Mouse (Mus musculus): ENCODE results near the gene Msl1. TPM values are rescaled to one million over a fixed set of nuclear protein-coding genes. Genes with fewer than 3 reads are reported as not detected.
A peak's percentile ranks its signal among the peaks of the same experiment; 100 is the strongest.

The Msl1 gene
- polyA plus RNA-seq, 1 experiment from 2014 or later = 17.5 TPM

DNA sequence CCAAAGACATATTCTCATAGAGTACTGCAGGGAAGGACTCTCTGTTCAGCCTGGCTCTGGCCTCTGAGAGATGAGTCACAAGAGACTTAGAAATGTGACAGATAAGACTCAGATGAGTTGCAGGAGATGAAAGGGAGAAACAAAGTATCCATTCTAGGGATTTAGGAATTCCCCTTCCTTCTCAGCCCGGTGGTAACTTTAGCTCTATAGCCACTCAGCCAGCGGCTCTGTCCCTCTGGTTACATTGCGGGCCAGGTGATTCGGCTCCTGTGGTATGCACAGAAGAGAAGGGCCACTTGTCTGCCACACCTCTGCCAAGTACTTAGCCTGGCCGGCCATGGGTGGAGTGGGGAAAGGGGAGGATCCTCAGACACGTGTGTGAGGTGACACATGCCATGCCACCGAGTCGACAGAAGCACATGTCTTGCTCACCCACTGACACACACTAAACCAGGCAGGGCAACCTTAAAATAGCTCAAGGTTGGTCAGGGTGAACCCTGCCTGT lies 22.6 kb upstream of the Msl1 start:
- ATAC-seq (replicated peaks; ENCODE audit: low FRiP score, low TSS enrichment, low read depth) = no peak
- DNase-seq (ENCODE audit: low spot score) = peak; percentile 60
- H3K9ac ChIP-seq (ENCODE audit: low read length) = no peak overlapping the region
- H3K9me3 ChIP-seq (ENCODE audit: control insufficient read depth, low read length) = no peaks in the 10 kb centered on the region
- H3K27me3 ChIP-seq (replicated peaks; ENCODE audit: control insufficient read depth, insufficient read depth, low read length) = no peaks in the 10 kb centered on the region
- peak overlapping the region; percentile 6; the same call in 1 of the 2 replicates for H3K27ac ChIP-seq (ENCODE audit: low read depth)
- peaks cover 56% of the 10 kb centered on the region for H3K4me1 ChIP-seq (replicated peaks; ENCODE audit: control insufficient read depth, insufficient read depth, low read length)
- peaks cover 22% of the 10 kb centered on the region for H3K36me3 ChIP-seq (ENCODE audit: control insufficient read depth, insufficient read depth, low read length)
- WGBS = 45% methylated on average over 8 of the region's 8 CpGs
- peak overlapping the region; percentile 84 for H3K4me2 ChIP-seq (ENCODE audit: low read length)
- no peak overlapping the region for H3K4me3 ChIP-seq (ENCODE audit: low read depth, low read length)

DNA sequence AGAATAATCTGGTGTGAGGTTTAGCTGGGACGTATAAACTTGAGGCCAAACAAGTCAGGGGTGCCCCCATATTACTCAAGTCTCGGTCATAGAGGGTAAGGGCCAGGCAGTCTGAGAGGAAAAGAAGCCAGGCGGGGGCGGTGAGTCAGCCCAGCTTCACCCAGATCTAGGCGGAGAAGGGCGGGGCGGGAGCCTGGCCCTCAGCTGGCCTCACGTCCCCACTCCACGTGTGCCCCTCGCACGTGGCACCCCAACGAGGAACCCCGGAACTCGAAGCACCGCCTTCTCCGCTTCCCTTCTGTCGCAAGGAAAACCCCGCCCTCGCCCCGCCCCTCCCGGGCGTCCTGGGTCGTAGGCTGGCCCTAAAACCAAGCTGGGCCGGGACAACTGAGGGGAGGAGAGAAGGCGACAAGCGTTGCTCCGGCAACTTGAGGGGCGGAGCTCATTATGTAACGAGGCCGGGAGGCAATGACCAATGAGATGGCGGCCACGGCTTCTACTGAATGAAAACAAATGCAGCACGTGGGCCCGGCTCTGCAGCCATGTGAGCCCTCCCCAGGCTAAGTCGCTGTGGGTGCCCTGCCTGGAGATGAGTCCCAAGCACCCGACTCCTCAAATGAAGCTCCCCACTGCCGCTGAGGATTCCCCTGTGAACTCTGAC lies 21.6 kb upstream of the Msl1 start:
- H3K9ac ChIP-seq (ENCODE audit: low read length) = peak overlapping the region; percentile 16; the same call in 1 of the 2 replicates
- no peaks in the 10 kb centered on the region for H3K27me3 ChIP-seq (replicated peaks; ENCODE audit: control insufficient read depth, insufficient read depth, low read length)
- H3K4me1 ChIP-seq (replicated peaks; ENCODE audit: control insufficient read depth, insufficient read depth, low read length) = peaks cover 49% of the 10 kb centered on the region
- DNase-seq (ENCODE audit: low spot score) (peak; percentile 96), ATAC-seq (replicated peaks; ENCODE audit: low FRiP score, low TSS enrichment, low read depth) (peak; percentile 72)
- H3K4me2 ChIP-seq (ENCODE audit: low read length) = peak overlapping the region; percentile 84
- peak overlapping the region; percentile 35 for H3K4me3 ChIP-seq (ENCODE audit: low read depth, low read length)
- H3K9me3 ChIP-seq (ENCODE audit: control insufficient read depth, low read length) = no peaks in the 10 kb centered on the region
- WGBS = under 1% methylated on average over 34 of the region's 37 CpGs
- H3K27ac ChIP-seq (ENCODE audit: low read depth) = peak overlapping the region; percentile 6; the same call in 1 of the 2 replicates
- H3K36me3 ChIP-seq (ENCODE audit: control insufficient read depth, insufficient read depth, low read length) = peaks cover 18% of the 10 kb centered on the region

DNA sequence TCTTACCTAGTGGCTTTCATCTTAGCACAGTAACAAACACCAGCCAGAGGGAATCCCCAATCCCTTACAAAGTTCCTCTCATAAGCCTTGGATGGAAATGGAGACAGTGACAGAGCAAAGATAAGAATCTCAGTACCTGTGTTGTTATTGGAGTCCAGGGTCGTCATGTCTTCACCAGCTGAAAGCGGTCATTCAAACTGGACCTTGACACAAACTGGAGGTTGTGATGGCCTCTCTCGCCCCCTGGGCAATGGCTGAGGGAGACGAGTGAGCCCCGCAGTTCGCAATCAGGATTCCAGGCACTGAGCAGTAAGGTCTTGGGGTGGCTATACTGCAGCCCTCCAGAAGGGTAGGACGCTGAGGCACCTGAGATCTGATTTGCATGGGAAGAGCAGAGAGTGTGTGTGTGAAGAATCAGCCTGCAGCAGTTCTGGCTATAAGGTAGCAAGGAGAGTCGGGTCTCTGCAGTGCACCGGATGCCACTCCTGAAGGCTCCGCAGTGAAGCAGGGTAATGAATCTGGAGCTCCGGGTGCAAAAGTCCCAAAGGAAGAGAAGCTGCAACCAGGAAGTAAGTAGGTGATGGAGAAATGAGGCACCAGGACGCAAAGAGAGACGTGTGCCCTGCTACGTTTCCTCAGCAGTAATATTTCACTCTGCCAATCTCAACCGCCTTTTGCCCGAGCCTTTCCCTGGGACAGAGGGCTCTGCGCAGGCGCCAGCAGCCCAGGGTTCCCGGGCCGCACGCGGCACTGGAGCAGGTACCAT lies 20.6 kb upstream of the Msl1 start, which contains the start of gene Nr1d1:
Gene Nr1d1 (minus strand): TSS at position 752 of the 766 bp plus-strand sequence.
- H3K36me3 ChIP-seq (ENCODE audit: control insufficient read depth, insufficient read depth, low read length) = peaks cover 8% of the 10 kb centered on the region; the same call in 1 of the 2 replicates
- H3K27ac ChIP-seq (ENCODE audit: low read depth) = peak within 1 kb of the TSS; percentile 93
- no peaks in the 10 kb centered on the region for H3K9me3 ChIP-seq (ENCODE audit: control insufficient read depth, low read length)
- H3K9ac ChIP-seq (ENCODE audit: low read length) = peak within 1 kb of the TSS; percentile 39
- WGBS = 1% methylated on average over 22 of the region's 22 CpGs
- H3K4me1 ChIP-seq (replicated peaks; ENCODE audit: control insufficient read depth, insufficient read depth, low read length) = peaks cover 48% of the 10 kb centered on the region
- H3K4me2 ChIP-seq (ENCODE audit: low read length) = peak within 1 kb of the TSS; percentile 84
- peak within 1 kb of the TSS; percentile 35 for H3K4me3 ChIP-seq (ENCODE audit: low read depth, low read length)
- DNase-seq (ENCODE audit: low spot score) (no peak), ATAC-seq (replicated peaks; ENCODE audit: low FRiP score, low TSS enrichment, low read depth) (no peak)
- no peaks in the 10 kb centered on the region for H3K27me3 ChIP-seq (replicated peaks; ENCODE audit: control insufficient read depth, insufficient read depth, low read length)

DNA sequence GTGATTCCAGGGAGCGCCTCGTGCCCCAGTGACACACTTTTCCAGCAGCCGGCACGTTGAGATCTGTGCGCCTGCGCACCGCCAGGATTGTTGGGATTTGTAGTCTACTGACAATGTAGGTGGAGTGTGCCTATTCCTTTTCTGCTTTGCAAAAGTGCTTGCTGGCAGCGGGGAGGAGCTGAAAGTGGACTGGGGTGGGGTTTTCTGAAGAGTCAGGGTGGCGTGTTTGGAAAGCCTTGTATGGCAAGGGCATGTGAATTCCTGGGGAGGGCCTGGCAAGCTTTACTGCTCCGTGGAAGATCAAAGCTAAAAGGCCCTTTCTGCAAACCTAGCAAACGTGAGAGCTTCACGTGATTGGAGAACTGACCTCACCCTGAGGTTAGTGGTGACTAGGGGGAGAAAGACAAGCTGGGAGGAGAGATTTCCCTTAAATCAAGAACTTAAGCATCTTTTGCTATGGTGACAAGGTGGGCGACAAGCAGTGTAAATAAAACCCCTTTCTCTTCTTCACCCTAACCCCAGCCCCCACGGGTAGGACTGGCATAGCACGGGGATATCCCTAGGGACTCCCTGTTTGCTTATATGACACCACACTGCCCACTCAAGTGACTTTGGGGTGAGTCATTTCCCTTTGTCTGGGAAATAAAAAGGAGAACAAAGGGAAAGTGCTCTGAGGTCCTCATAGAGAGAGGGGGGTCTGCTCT lies 19.8 kb upstream of the Msl1 start:
- DNase-seq (ENCODE audit: low spot score) = peak; percentile 92
- Histone ChIP-seq H3K36me3 (ENCODE audit: control insufficient read depth, insufficient read depth, low read length) (peaks cover under 1% of the 10 kb centered on the region; the same call in 1 of the 2 replicates), H3K9ac (ENCODE audit: low read length) (peak overlapping the region; percentile 39), H3K27ac (ENCODE audit: low read depth) (peak overlapping the region; percentile 93), H3K4me1 (replicated peaks; ENCODE audit: control insufficient read depth, insufficient read depth, low read length) (peaks cover 48% of the 10 kb centered on the region), H3K4me2 (ENCODE audit: low read length) (peak overlapping the region; percentile 84), H3K27me3 (replicated peaks; ENCODE audit: control insufficient read depth, insufficient read depth, low read length) (no peaks in the 10 kb centered on the region), H3K9me3 (ENCODE audit: control insufficient read depth, low read length) (no peaks in the 10 kb centered on the region), H3K4me3 (ENCODE audit: low read depth, low read length) (peak overlapping the region; percentile 35)
- peak; percentile 69 for ATAC-seq (replicated peaks; ENCODE audit: low FRiP score, low TSS enrichment, low read depth)
- WGBS = 1% methylated on average over 15 of the region's 15 CpGs

DNA sequence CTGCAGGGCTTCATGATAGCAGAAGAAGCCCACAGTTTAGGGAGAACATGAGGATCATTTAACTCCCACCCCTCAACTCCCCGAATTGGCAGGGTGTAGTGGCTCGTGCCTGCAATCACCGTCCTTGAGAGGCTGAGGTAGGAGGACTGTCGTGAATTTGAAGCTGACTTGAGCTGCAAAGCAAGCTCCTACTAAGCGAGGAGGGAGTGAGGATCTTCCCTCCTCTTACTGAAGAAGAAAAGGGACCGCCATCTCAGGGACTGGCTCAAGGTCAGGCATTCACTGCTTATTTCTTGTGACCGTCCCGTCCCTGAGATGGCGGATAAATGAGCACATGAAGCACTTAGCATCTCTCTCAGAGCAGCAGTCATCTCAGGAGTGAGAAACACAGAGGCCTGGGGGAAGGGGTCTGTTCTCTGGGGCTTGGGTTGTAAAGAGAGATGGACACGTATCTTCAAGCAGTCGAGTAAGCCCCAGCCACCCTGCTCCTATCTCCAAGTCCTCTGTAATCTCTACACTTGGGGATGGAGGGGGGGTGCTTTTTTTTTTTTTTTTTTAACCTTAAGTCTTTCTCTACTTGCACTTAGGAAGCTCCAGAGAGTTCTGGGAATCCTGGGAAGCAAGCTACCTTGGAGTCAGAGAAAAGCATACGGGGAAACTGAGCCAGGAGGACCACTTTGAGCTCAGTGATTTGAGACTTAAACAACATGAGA lies 19.1 kb upstream of the Msl1 start:
- WGBS = 35% methylated on average over 12 of the region's 12 CpGs
- H3K27ac ChIP-seq (ENCODE audit: low read depth) = peak overlapping the region; percentile 93
- DNase-seq (ENCODE audit: low spot score) (no peak), ATAC-seq (replicated peaks; ENCODE audit: low FRiP score, low TSS enrichment, low read depth) (no peak)
- no peaks in the 10 kb centered on the region for H3K27me3 ChIP-seq (replicated peaks; ENCODE audit: control insufficient read depth, insufficient read depth, low read length)
- H3K4me2 ChIP-seq (ENCODE audit: low read length) = peak overlapping the region; percentile 84
- H3K36me3 ChIP-seq (ENCODE audit: control insufficient read depth, insufficient read depth, low read length) = no peaks in the 10 kb centered on the region
- H3K9ac ChIP-seq (ENCODE audit: low read length) = peak overlapping the region; percentile 39
- no peaks in the 10 kb centered on the region for H3K9me3 ChIP-seq (ENCODE audit: control insufficient read depth, low read length)
- H3K4me3 ChIP-seq (ENCODE audit: low read depth, low read length) = peak overlapping the region; percentile 35
- H3K4me1 ChIP-seq (replicated peaks; ENCODE audit: control insufficient read depth, insufficient read depth, low read length) = peaks cover 50% of the 10 kb centered on the region

DNA sequence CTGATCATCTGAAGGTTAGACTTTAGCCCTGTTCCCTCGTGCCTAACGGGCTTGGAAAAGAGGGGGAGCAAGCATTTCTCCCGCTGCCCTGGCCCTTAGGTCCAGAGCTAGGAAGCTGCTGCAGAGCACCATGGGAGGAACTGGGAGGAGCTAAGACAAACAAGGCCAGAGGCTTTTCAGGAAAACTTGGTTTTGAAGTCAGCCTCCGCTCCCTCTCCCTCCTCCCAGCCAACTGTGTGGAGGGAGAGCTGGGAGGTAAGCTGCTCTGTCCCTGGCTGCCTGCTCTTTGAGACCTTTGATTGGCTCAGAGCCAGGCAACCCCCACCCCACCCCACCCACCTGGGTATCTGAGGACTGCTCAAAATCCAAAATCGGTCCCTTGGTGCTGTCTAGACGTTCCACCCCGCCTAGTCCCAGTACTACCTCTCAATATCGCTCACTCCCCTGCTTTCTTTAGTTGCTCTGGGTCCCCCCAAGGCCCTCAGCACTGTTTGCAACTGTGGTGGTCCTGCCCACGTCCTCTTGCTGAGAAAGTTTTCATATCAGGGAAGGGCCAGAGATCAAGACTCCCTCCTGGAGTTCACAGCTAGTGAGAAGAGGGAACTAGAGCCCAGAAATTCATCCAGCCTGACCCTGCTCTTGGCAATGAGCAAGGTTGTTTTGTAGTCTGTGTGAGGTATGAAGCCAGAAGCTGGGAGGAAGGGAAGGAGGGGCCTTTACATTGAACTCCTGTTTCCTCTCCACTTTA lies 18.3 kb upstream of the Msl1 start:
- no peak overlapping the region; the same call in 1 of the 2 replicates for H3K4me3 ChIP-seq (ENCODE audit: low read depth, low read length)
- H3K4me2 ChIP-seq (ENCODE audit: low read length) = peak overlapping the region; percentile 84
- H3K27me3 ChIP-seq (replicated peaks; ENCODE audit: control insufficient read depth, insufficient read depth, low read length) = no peaks in the 10 kb centered on the region
- ATAC-seq (replicated peaks; ENCODE audit: low FRiP score, low TSS enrichment, low read depth) (no peak), DNase-seq (ENCODE audit: low spot score) (no peak)
- no peaks in the 10 kb centered on the region for H3K9me3 ChIP-seq (ENCODE audit: control insufficient read depth, low read length)
- peak overlapping the region; percentile 93 for H3K27ac ChIP-seq (ENCODE audit: low read depth)
- no peaks in the 10 kb centered on the region for H3K36me3 ChIP-seq (ENCODE audit: control insufficient read depth, insufficient read depth, low read length)
- H3K9ac ChIP-seq (ENCODE audit: low read length) = peak overlapping the region; percentile 37
- peaks cover 58% of the 10 kb centered on the region for H3K4me1 ChIP-seq (replicated peaks; ENCODE audit: control insufficient read depth, insufficient read depth, low read length)
- 8% methylated on average over 9 of the region's 9 CpGs for WGBS

DNA sequence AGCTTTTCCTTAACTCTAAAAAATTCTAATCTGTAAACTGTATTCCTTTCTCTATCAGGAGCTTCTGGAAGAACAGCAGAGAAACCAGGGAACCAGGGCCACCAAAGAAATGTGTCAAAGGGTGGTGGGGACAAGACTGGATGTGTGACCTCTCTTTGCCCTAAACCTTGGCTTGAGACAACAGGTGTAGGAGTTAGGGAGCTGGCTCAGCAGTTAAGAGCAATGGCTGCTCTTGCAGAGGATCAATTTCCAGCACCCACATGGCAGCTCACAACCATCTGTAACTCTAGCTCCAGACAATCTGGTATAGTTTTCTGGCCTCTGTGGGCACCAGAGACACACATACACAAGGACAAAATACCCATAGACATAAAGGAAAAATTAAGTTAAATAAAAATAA lies 17.4 kb upstream of the Msl1 start:
- H3K9me3 ChIP-seq (ENCODE audit: control insufficient read depth, low read length) = no peaks in the 10 kb centered on the region
- DNase-seq (ENCODE audit: low spot score) (no peak), ATAC-seq (replicated peaks; ENCODE audit: low FRiP score, low TSS enrichment, low read depth) (no peak)
- no peaks in the 10 kb centered on the region for H3K36me3 ChIP-seq (ENCODE audit: control insufficient read depth, insufficient read depth, low read length)
- no peak overlapping the region for H3K9ac ChIP-seq (ENCODE audit: low read length)
- peak overlapping the region; percentile 93; the same call in 1 of the 2 replicates for H3K27ac ChIP-seq (ENCODE audit: low read depth)
- H3K27me3 ChIP-seq (replicated peaks; ENCODE audit: control insufficient read depth, insufficient read depth, low read length) = no peaks in the 10 kb centered on the region
- H3K4me3 ChIP-seq (ENCODE audit: low read depth, low read length) = no peak overlapping the region
- no peak overlapping the region for H3K4me2 ChIP-seq (ENCODE audit: low read length)
- H3K4me1 ChIP-seq (replicated peaks; ENCODE audit: control insufficient read depth, insufficient read depth, low read length) = peaks cover 61% of the 10 kb centered on the region

All from intestine, embryonic 14.5 days (tissue).